Mouse (Mus musculus): ENCODE measurements around the gene Kcnk4.

Kcnk4 gene

DNA sequence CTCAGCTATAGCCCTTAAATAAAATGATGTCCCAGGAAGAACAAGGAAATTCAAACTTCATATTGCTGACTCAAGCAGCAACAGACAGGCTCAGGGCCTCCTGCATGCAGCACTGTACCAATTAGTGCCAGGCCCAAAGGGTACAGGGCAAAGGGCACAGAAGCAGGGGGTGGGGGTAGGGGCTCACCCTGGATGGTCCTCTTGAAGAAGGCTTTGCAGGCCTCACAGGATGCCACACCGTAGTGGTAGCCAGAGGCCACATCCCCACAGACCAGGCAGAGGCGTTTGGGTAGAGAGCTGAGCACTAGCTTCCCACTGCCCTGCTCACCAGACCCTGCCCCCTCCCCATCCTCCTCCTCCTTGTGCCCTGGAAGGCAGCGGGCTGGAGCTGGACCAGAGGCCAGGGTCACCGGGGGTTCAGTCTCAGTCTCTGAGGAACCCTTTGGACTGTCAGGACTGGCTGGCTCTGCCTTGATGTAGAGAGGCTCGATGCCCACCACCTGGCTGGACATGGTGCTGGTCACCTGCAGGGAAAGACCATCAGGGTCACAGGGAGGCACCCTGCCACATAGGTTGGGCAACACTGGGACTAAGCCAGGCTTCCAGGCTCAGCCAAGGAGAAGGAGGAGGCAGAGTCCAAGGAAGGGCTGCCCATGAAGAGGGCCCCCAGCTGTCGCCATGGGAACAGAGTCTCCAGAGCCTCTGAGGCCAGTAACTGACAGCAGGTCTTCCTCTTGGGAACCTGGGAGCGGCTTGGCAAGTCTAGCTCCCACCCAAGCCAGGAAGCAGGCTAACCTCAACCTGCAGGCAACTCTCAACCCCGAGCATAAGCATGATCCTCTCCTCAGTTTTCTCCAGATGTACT, 14.2 kb downstream of the Kcnk4 start:
- in situ Hi-C loops (cut with MboI; ENCODE audit: unreplicated experiment in 2 of 2): loop anchor here (5.0 kb wide), 2 partner anchors 57 to 102 kb away; partner anchors contain the start of gene Plcb3 (in 2 of the 2)

- in situ Hi-C loops (cut with MboI; ENCODE audit: unreplicated experiment in 2 of 2): no loop called here
Measured at GRCm38 (mm10) chr19:6919431-6919830, 14.9 kb downstream of the Kcnk4 start.

DNA sequence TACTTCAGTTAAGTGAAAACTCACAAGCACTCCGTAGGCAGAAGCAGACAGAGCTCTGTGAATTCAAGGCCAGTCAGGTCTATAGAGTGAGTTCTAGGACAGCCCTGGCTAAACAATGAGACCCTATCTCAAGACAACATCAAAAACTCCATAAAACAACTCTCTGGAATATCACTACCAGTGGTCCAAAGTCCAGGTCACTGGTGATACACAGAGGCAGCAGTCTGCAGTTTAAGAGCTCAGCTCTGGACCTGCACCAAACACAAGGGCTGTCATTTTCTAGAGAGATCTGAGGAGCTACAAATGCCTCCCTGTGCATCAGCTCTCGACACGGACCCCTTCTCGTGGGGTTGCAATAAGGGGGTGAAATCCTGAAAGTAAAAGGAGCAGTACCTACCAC, 16.0 kb downstream of the Kcnk4 start:
- in situ Hi-C loops (cut with MboI; ENCODE audit: unreplicated experiment in 2 of 2): no loop called here

GRCm38 (mm10) chr19:6916496-6916895, 17.8 kb downstream of the Kcnk4 start:
- in situ Hi-C loops (cut with MboI; ENCODE audit: unreplicated experiment in 2 of 2): no loop called here

DNA sequence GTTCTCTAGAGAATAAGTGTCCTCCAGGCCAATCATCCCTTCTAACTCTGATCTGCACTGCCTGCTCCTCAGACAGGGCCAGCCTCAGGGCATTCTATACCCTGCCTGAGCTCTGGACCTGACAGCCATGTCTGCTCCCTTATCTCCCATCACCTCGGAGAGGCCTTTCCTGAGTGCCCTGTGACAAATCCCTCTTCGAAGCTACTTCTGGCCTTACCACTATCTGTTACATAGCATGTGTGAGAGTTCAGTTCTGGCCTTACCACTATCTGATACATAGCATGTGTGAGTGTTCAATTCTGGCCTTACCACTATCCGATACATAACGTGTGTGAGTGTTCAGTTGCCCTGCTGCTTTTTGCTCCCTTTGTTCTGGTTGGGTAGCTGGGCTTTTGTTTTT, 19.0 kb downstream of the Kcnk4 start:
- in situ Hi-C loops (cut with MboI; ENCODE audit: unreplicated experiment in 2 of 2): no loop called here

DNA sequence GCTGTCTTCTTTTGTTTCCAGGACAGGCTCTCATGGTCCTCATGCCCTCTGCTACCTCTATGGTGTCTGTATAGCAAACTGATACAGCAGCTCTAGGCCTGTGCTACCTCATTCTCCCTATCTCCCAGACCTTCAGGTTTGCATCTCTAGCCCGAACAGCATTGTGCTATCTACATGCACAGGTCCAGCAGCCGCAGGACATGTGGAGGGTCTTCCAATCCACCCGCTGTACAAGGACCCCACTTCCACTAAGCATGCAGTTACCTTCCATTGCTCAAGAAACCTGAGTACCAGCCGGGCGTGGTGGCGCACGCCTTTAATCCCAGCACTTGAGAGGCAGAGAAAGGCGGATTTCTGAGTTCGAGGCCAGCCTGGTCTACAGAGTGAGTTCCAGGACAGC, 19.8 kb downstream of the Kcnk4 start:
- in situ Hi-C loops (cut with MboI; ENCODE audit: unreplicated experiment in 2 of 2): loop anchor here (5.0 kb wide), 1 partner anchor 42 kb away; no protein-coding TSS in a partner anchor

- in situ Hi-C loops (cut with MboI; ENCODE audit: unreplicated experiment in 2 of 2): loop anchor here (5.0 kb wide), 1 partner anchor 42 kb away; no protein-coding TSS in a partner anchor
Measured at GRCm38 (mm10) chr19:6913991-6914390, 20.3 kb downstream of the Kcnk4 start.

GRCm38 (mm10) chr19:6913036-6913435, 21.3 kb downstream of the Kcnk4 start:
- in situ Hi-C loops (cut with MboI; ENCODE audit: unreplicated experiment in 2 of 2): loop anchor here (5.0 kb wide), 1 partner anchor 41 kb away; no protein-coding TSS in a partner anchor

- in situ Hi-C loops (cut with MboI; ENCODE audit: unreplicated experiment in 2 of 2): loop anchor here (5.0 kb wide), 1 partner anchor 40 kb away; no protein-coding TSS in a partner anchor
Measured at GRCm38 (mm10) chr19:6912205-6912970, 21.9 kb downstream of the Kcnk4 start.

DNA sequence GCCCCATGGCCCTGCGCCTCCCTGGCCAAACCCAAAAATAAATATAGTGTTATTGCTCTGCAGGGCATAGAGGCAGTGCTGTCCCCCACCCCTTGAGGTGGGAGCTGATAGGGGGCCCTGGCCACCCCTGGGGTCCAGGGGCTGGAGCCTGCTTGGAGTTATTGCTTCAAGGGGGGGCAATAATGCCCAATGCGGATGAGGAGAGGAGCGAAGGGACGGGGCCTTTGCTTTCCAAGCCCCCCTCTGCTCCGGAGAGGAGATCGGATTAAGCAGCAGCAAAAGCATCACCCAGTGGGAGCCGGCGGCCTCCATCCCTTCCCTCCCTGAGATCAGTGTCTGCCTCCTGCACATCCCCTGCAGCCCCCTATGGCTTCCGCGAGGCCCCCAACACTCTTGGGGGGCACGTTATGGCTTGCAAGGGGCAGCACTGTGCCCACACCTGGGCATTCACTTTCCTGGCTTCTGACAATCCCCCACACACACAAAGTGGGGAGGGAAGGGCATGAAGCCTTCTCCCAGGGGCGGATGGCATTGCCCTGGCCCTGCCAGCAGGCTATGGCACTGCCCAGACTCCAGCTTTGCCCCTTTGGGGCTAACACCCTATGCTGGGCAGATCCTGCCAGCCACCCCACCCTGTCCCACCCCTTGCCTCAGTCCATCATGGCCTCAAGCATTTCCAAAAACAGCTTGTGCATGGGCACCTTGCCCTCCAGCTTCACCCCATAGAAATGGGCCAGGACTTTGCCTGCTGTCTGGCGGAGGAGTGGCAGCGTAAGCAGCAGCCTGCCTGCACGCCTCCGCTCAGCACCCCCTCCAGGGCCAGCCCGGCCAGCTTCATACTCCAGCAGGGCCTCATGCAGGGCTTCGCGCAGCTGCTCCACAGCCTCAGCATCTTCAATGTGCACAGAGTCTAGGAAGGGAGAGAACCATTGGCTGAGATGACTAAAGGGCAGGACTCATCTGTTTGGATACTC, 22.9 kb downstream of the Kcnk4 start:
- in situ Hi-C loops (cut with MboI; ENCODE audit: unreplicated experiment in 2 of 2): loop anchor here (5.0 kb wide), 1 partner anchor 39 kb away; no protein-coding TSS in a partner anchor

DNA sequence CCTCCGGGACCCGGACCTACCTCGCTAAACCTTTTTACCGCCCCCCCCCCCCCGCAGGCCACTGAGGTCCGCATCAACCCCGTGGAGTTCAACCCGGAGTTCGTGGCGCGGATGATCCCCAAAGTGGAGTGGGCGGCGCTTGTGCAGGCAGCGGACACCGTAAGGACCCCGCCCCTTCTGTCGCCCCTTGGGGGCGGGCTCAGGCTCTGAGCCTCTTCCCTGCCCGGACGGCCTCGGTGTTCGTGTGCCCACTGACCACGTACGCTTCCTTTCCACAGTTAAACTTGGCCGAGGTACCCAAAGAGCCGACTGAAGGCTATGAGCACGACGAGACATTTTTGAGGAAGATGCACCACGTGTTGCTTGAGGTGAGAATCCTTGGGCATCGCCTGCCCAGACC, 24.0 kb downstream of the Kcnk4 start:
- in situ Hi-C loops (cut with MboI; ENCODE audit: unreplicated experiment in 2 of 2): loop anchor here (5.0 kb wide), 1 partner anchor 38 kb away; no protein-coding TSS in a partner anchor

- in situ Hi-C loops (cut with MboI; ENCODE audit: unreplicated experiment in 2 of 2): loop anchor here (5.0 kb wide), 1 partner anchor 37 kb away; no protein-coding TSS in a partner anchor
Measured at GRCm38 (mm10) chr19:6909507-6910289, 24.6 kb downstream of the Kcnk4 start, which contains the start of the genes Trmt112 and Prdx5. Trmt112 (plus strand) TSS chr19:6909698. Prdx5 (minus strand) TSS chr19:6910106.

DNA sequence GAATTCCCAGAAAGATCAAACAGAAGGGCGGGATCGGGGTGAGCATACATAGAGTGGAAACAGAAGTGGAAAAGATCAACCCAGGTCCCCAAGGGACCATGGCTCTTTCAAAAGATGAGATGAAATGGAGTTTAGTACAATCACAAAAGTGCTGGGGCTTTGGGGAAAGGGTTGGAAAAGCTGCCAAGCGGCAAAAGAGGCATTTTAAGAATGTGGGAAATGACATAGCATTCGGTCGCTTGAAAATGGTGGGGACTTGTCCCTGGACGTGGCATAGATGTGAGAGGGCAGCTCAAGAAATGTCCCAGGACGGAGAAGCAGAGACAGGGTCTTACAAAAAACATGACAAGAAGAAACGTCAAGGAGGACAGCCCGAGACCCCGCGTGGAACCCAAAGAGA, 25.3 kb downstream of the Kcnk4 start:
- in situ Hi-C loops (cut with MboI; ENCODE audit: unreplicated experiment in 2 of 2): no loop called here

- in situ Hi-C loops (cut with MboI; ENCODE audit: unreplicated experiment in 2 of 2): no loop called here
Measured at GRCm38 (mm10) chr19:6907811-6908540, 26.3 kb downstream of the Kcnk4 start.

DNA sequence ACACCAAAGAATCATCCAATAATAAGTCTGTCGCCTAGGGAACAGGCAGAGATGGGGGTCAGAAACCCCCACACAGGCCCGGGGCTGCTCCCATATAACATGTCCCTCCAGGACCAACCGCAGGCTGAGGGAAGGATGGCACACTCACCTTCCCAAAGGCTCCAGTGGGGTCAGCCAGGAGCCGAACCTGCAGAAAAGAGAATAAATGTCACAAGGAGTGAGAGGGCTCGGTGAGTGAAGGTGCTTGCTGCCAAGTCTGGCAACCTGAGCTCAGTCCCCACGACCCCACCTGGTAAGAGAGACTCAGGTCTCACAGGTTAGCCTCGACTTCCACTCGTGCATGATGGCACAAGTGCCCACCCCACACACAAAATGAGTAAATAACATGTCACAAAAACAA, 27.2 kb downstream of the Kcnk4 start:
- in situ Hi-C loops (cut with MboI; ENCODE audit: unreplicated experiment in 2 of 2): no loop called here

DNA sequence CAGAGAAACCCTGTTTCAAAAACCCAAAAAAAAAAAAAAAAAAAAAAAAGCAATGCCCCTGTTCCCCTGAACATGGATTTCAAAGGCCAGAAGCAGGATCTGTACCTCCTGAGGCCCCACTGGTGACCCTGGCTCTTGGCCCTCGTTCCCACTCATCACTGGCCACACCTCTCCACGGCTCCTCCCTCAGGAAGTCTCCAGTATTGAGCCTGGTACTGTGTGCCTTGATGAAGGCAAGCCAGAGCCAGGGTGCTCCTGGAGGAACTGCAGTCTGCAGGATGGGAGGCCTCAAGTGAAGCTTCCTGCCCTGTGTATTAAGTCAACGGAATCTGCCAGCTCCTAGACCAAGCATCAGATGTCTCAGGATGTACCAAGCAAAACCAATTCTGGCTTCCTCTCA, 28.1 kb downstream of the Kcnk4 start:
- in situ Hi-C loops (cut with MboI; ENCODE audit: unreplicated experiment in 2 of 2): no loop called here

DNA sequence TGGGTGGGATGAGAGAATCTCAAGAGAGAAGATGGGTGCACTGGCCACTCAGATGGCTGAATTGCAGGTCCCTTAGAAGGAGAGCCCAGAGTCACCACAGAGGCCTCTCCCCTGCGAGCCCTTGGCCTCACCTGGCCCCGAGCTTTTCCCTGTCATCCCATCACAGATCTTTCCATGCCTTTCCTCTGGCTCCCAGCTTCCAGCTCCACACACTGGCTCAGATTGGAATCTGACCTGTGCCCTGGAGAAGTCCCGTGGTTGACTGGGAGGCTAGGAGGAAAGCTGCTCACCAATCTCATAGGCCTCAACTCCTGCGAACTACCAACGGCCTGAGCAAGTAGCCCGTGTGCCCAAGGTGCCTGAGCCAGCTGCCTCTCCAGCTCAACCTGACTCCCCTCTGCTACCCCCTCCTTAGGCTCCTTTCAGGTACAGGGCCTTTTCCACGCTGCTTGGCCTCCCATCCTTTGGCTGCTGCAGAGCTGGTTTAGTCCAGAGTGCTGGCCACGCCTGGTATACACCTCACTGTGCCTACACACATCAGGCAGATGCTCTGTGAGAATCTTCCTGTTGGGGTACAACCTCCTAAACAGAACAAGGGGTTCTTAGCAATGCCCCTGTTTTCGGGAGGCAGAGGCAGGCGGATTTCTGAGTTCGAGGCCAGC, 28.7 kb downstream of the Kcnk4 start:
- in situ Hi-C loops (cut with MboI; ENCODE audit: unreplicated experiment in 2 of 2): no loop called here

DNA sequence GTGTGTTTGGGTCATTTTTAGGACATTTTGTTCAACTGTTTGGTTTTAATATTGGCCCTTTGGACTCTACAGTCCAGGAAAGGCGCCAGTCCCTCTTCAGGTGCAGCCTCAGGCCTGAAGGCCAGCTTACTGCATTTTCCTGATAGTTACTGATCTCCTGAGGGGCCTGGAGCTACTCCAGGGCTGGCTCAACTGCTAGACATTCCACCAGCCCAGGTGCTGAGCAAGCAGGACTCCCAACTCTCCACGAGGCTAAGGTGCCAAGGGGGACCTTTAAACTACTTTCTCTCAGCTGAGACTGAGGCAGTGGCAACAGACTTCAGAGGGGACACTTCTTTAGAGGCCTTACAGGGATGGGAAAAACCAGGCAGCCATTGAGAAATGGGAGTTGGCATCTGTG, 29.5 kb downstream of the Kcnk4 start:
- in situ Hi-C loops (cut with MboI; ENCODE audit: unreplicated experiment in 2 of 2): no loop called here

All from v-Abl transformed pro-B cells (cell line).